Mouse (Mus musculus) lung, embryonic 14.5 days (tissue): ENCODE measurements around the gene Cd86. TPM values are rescaled to one million over a fixed set of nuclear protein-coding genes. Genes with fewer than 3 reads are reported as not detected.

Experiments
- ATAC-seq: fragments of 200-750 bp; cut with Nextera tagmentation; 2 replicates; pipeline ENCODE4 v1.8.0; 2017; ENCODE audit warnings: mild to moderate bottlenecking, moderate TSS enrichment, moderate library complexity; ENCODE audit not compliant: insufficient read depth
- DNase-seq: peaks from one replicate; pipeline ENCODE4 v3.0.0-alpha.2; 2015
- H3K27ac ChIP-seq: fragments of 300-500 bp; sonication (generic); 2 replicates; pipeline ENCODE4 v1.5.1; 2014; ENCODE audit warnings: low read depth, mild to moderate bottlenecking, moderate library complexity
- H3K27me3 ChIP-seq: fragments of 300-500 bp; sonication (generic); 2 replicates; pipeline ENCODE4 v1.6.1; 2014; ENCODE audit warnings: low read length, control low read depth; ENCODE audit not compliant: insufficient read depth
- H3K36me3 ChIP-seq: fragments of 300-500 bp; sonication (generic); 2 replicates; pipeline ENCODE4 v1.6.1; 2014; ENCODE audit warnings: control low read depth; ENCODE audit not compliant: insufficient read depth
- H3K4me1 ChIP-seq: fragments of 300-500 bp; sonication (generic); 2 replicates; pipeline ENCODE4 v1.6.1; 2014; ENCODE audit warnings: antibody characterized with exemption, control low read depth; ENCODE audit not compliant: insufficient read depth
- H3K4me2 ChIP-seq: fragments of 300-500 bp; sonication (generic); 2 replicates; pipeline ENCODE4 v1.6.1; 2014; ENCODE audit warnings: mild to moderate bottlenecking
- H3K4me3 ChIP-seq: fragments of 300-500 bp; sonication (generic); 2 replicates; pipeline ENCODE4 v1.5.1; 2014; ENCODE audit warnings: low read depth, low read length
- H3K9ac ChIP-seq: fragments of 300-500 bp; sonication (generic); 2 replicates; pipeline ENCODE4 v1.6.1; 2014
- H3K9me3 ChIP-seq: fragments of 300-500 bp; sonication (generic); 2 replicates; pipeline ENCODE4 v1.6.1; 2016; ENCODE audit warnings: low read depth, low read length, control low read depth
- CTCF ChIP-seq: IDR thresholded peaks from 2 replicates; pipeline ENCODE4 v1.5.1; 2016; ENCODE audit warnings: antibody characterized with exemption, low read depth
- WGBS: fragments of 180-500 bp; shearing (Covaris S2); extraction: QIAGEN DNeasy Blood & Tissue Kit; methylation state at CpG from one replicate; pipeline ENCODE4 v1.1.7; 2014; 5-methylcytosine and 5-hydroxymethylcytosine counted together
- polyA plus RNA-seq: library from polyadenylated mRNA; unstranded; fragments of >200 nt; fragmentation: Nextera tagmentation; extraction: Ambion mirVana; gene quantifications from 2 replicates; pipeline ENCODE4 v1.2.1, GENCODE M21; 2014

Cd86 gene
- polyA plus RNA-seq, 1 experiment from 2014 or later, result 2.1 TPM

DNA sequence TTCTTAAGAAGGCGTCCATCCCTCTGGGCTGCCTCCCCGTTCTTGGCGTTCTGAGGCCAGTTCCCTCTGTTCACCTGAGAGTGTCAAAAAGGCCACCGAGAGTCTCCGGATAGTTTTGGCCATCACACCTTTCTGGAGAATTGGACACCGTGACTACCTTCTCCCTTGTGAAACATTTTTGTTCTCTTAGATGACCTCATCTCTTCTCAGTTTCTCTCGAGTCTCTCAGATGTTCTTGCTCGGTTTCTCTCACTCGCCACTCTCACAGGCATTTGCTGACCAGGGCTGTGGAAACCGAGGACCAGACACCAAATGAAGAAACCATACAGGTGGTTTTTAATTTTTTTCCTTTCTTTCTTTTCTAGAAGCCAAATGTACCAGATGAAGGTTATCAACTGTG is 4.6 kb downstream of the Cd86 start:
- Histone ChIP-seq H3K36me3 (no peaks in the 10 kb centered on the region), H3K27ac (no peak overlapping the region), H3K4me2 (no peak overlapping the region), H3K4me3 (no peak overlapping the region), H3K4me1 (no peaks in the 10 kb centered on the region), H3K9ac (no peak overlapping the region), H3K27me3 (no peaks in the 10 kb centered on the region), H3K9me3 (no peaks in the 10 kb centered on the region)
- no peak for TF ChIP-seq CTCF
- WGBS, result 84% methylated on average over 10 of the region's 10 CpGs
- DNase-seq (no peak), ATAC-seq (no peak)

DNA sequence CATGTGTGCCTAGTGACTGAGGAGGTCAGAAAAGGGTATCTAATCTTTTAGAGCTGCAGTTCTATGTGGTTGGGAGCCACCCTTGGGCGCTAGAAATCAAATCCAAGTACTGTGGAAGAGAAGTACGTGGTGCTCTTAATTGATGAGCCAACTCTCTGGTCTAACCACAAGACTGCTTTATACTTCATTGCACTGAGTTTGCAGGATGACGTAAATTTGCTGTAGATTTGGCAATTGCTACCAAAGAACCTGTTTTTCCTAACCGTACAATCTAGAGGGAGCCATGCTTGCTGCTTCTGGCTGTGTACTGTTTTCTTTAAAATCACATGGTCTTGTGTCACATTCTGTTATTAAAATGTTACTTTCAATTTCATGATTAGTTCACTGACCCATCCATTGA is 10.0 kb downstream of the Cd86 start:
- no peaks in the 10 kb centered on the region for H3K9me3 ChIP-seq
- no peaks in the 10 kb centered on the region for H3K36me3 ChIP-seq
- no peak overlapping the region for H3K4me3 ChIP-seq
- no peak overlapping the region for H3K27ac ChIP-seq
- no peak overlapping the region for H3K9ac ChIP-seq
- no peak for TF ChIP-seq CTCF
- no peaks in the 10 kb centered on the region for H3K4me1 ChIP-seq
- ATAC-seq (no peak), DNase-seq (no peak)
- no peak overlapping the region for H3K4me2 ChIP-seq
- 83% methylated on average over 4 of the region's 4 CpGs for WGBS
- no peaks in the 10 kb centered on the region for H3K27me3 ChIP-seq

DNA sequence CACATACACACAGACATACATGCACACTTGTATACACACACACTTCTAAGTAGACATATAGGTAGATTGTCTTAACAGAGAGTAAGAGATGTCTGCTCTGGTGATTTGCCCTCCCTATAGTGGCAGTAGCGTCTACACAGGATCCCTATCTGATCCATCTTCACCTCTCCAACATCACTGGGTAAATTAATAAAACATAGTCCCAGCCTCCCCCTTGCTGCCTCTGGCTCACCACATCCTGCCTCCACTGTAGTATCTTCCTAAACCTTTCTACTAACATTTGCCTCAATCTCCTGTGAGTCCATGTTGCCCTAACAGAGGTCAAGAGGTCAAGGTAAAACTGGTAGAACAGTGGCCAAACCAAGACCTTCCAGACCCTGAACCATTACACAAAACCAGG is 10.7 kb downstream of the Cd86 start:
- H3K9me3 ChIP-seq, result no peaks in the 10 kb centered on the region
- H3K36me3 ChIP-seq, result no peaks in the 10 kb centered on the region
- no peaks in the 10 kb centered on the region for H3K27me3 ChIP-seq
- ATAC-seq, result no peak
- no peak for TF ChIP-seq CTCF
- H3K4me1 ChIP-seq, result no peaks in the 10 kb centered on the region
- DNase-seq, result no peak
- no peak overlapping the region for H3K4me2 ChIP-seq
- H3K4me3 ChIP-seq, result no peak overlapping the region
- 94% methylated on average over 1 of the region's 1 CpGs for WGBS
- H3K9ac ChIP-seq, result no peak overlapping the region
- H3K27ac ChIP-seq, result no peak overlapping the region

DNA sequence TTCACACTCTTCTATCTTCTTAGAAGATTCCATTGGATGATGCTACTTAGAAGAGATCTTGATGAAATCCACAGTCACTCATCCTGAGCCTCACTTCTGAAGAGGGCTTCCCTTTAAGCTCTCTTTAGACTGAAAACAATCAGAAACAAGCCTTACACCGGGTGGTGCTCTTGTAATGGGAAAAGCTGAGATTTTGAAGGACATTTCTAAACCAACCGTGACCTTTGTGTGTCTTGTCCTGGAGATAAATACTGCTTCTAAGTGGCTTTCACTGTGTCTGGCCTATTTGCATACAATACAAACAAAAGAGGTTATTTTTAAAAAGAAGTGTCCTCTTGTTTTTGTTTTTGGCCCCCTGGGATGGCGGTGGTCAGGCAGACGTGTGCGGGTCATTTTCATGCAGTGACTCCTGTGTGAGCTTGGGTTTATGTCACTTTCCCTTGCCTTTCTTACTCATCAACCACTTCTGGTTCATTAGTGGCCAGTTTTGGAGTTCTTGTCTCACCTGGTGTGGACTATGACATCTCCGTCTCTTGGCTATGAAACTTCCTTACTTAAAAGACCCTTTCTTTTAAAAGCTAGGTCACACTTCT is 14.6 kb downstream of the Cd86 start:
- no peak overlapping the region for H3K4me2 ChIP-seq
- H3K36me3 ChIP-seq, result no peaks in the 10 kb centered on the region
- ATAC-seq (no peak), DNase-seq (no peak)
- no peak for TF ChIP-seq CTCF
- H3K4me1 ChIP-seq, result no peaks in the 10 kb centered on the region
- H3K9ac ChIP-seq, result no peak overlapping the region
- H3K27me3 ChIP-seq, result no peaks in the 10 kb centered on the region
- WGBS, result 61% methylated on average over 6 of the region's 6 CpGs
- H3K9me3 ChIP-seq, result no peaks in the 10 kb centered on the region
- H3K4me3 ChIP-seq, result no peak overlapping the region
- no peak overlapping the region for H3K27ac ChIP-seq

DNA sequence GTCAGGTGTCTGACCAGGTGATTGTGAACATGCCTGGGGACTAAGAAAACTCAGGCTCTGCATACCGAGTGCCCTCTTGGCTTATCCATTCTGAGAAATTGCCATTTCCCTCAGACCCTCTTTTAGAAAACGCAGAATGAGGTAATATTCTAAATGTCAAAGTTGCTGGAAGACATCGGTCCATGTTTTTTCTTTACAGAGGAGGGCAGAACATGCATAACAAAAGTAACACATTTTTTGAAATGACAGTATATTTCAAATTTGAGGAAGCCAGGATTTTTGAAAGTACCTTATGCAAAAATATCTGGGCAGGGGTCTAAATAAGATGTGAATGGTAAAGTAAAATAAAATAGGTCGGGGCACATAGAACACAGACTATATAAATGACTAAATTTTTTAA is 15.4 kb downstream of the Cd86 start:
- Histone ChIP-seq H3K9me3 (no peaks in the 10 kb centered on the region), H3K36me3 (no peaks in the 10 kb centered on the region), H3K4me1 (no peaks in the 10 kb centered on the region), H3K27ac (no peak overlapping the region), H3K27me3 (no peaks in the 10 kb centered on the region), H3K4me2 (no peak overlapping the region), H3K9ac (no peak overlapping the region), H3K4me3 (no peak overlapping the region)
- TF ChIP-seq CTCF, result no peak
- ATAC-seq (no peak), DNase-seq (no peak)
- WGBS, result 77% methylated on average over 4 of the region's 4 CpGs

DNA sequence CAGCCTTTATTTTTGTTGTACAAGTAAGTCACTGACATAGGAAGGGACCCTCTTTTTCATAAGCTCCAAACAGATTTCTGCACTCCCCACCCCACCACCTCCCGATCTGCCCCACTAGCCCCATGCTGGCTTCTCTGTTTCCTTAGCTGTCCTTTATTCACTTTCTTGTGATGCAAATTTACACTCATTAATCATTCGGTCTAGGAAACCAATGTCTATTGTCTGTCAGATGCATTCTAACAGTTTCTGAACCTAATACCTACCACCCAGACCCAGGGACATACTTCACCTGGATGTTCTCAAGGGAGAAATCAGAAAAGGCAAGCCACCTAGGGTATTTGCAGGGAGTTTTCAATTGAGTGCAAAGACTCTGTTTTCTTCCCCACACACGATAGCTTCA is 16.6 kb downstream of the Cd86 start:
- Histone ChIP-seq H3K9ac (no peak overlapping the region), H3K4me1 (no peaks in the 10 kb centered on the region), H3K4me3 (no peak overlapping the region), H3K27ac (no peak overlapping the region), H3K27me3 (no peaks in the 10 kb centered on the region), H3K4me2 (no peak overlapping the region), H3K9me3 (no peaks in the 10 kb centered on the region), H3K36me3 (no peaks in the 10 kb centered on the region)
- no peak for TF ChIP-seq CTCF
- DNase-seq (no peak), ATAC-seq (no peak)
- 66% methylated on average over 3 of the region's 3 CpGs for WGBS

DNA sequence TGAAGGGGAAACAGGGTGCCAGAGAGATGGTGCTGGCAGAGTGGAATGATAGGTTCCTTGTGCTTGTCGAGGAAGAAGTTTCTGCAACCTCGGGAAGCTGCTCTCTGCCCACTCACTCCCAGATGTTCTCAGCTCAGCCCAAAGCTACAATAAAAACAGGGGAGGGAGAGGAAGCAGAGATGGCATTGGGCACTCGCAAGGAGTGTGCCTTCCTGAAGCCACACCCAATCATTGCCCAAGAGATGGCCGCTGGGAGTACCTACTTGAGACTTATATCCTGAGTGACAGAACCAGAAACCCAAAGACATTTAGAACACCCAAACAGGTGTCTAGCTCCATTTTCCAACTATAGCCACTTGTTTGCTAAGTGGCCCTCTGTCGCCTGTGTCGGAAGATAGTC is 20.8 kb downstream of the Cd86 start:
- Histone ChIP-seq H3K9ac (no peak overlapping the region), H3K9me3 (no peaks in the 10 kb centered on the region), H3K27ac (no peak overlapping the region), H3K4me3 (no peak overlapping the region), H3K27me3 (no peaks in the 10 kb centered on the region), H3K4me2 (no peak overlapping the region), H3K4me1 (no peaks in the 10 kb centered on the region), H3K36me3 (no peaks in the 10 kb centered on the region)
- ATAC-seq, result no peak
- 75% methylated on average over 6 of the region's 6 CpGs for WGBS
- no peak for TF ChIP-seq CTCF
- DNase-seq, result no peak

DNA sequence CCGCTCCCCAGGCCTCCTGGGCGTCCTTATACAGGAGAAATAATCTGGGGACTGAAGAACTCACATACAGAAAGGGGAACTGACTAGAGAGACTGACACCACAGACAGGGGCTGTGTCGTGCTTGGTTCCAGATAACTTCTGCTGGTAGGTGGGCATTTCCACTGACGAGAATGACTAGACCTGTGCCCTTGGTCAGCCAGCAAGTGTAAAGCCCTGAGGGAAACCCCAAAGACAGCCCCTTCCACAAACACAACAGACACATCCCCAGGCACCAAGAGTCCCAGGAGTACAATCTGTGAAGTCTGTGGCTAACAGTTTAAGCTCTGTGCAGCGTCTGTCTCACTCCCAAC is 23.2 kb downstream of the Cd86 start:
- WGBS, result 78% methylated on average over 5 of the region's 5 CpGs

More for the DNA sequence above, 23.2 kb downstream of the Cd86 start:
- no peaks in the 10 kb centered on the region for H3K36me3 ChIP-seq
- no peak overlapping the region for H3K27ac ChIP-seq
- no peak overlapping the region for H3K9ac ChIP-seq
- no peak for ATAC-seq
- H3K4me2 ChIP-seq, result no peak overlapping the region
- no peak for TF ChIP-seq CTCF
- no peaks in the 10 kb centered on the region for H3K4me1 ChIP-seq
- no peaks in the 10 kb centered on the region for H3K9me3 ChIP-seq
- no peak overlapping the region for H3K4me3 ChIP-seq
- DNase-seq, result no peak
- H3K27me3 ChIP-seq, result no peaks in the 10 kb centered on the region
